Mouse (Mus musculus): ENCODE measurements around the gene Gba2. TPM values are rescaled to one million over a fixed set of nuclear protein-coding genes. Genes with fewer than 3 reads are reported as not detected.
A peak's percentile ranks its signal among the peaks of the same experiment; 100 is the strongest.
"Not testable (repeated sequence)": the region's sequence is repeated elsewhere in the genome, so short reads cannot be mapped to it uniquely, and the experiment has no call there.

Gene Gba2
- total RNA-seq (2022), result 10 to 100 TPM; 11.1 to 19.1 (median 15.7) TPM

- DNase-seq, result peak; percentile 88
Observed at GRCm38 (mm10) chr4:43578376-43579204, at the start of gene Gba2, which contains the start of gene Rgp1. TSS of gene Gba2 (minus strand) at chr4:43578873. TSS of gene Rgp1 (plus strand) at chr4:43578715.

- DNase-seq, result no peak
Observed at GRCm38 (mm10) chr4:43620146-43620778, 41.6 kb upstream of the Gba2 start.

DNA sequence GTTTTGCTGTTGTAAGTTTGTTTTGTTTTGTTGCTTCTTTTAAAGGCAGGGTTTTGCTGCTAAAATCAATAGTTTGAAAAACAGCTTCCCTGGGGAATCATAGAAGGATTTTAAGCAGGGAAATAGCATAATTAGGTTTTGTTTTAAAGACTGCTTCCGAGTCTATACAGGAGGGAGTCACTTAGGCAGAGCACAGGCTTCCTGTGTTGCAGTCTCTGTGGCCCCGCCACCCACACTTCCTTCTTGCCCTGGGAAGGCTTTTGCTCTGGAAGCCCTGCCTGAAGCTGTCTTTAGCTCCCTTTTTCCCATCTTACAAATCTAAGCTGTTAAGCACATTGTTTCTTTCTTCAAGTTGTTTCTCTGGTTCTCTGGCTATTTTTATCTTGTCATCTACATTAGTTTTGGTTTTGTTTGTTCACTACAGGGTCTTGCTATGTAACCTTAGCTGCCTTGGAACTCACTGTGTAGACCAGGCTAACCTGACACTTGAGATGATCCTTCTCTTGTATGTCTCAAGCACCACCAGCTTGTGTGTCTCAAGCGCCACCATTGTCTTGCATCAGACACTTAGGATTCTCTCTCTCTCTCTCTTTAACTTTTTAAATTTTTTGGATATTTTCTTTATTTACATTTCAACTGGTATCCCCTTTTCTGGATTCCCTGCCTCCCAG, 34.5 kb upstream of the Gba2 start:
- DNase-seq, result no peak

- DNase-seq, result no peak
Observed at GRCm38 (mm10) chr4:43612534-43612933, 33.9 kb upstream of the Gba2 start.

- DNase-seq, result no peak
Observed at GRCm38 (mm10) chr4:43604751-43605685, 26.3 kb upstream of the Gba2 start.

DNA sequence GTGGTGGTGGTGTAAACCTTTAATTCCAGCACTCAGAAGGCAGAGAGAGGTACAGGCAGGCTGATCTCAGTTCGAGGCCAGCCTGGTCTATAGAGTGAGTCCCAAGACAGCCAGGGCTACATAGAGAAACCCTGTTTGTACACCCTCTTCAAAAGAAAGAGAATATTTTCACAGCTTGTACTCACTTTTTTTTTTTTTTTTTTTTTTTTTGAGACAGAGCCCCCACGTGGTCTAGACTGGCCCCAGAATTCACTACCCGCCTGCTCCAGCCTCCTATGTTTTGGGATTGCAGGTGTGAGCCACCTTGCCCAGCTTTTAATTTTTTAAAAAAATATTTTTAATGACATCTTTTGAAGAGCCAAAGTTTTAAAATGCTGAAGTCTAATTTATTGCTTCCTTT, 25.4 kb upstream of the Gba2 start:
- DNase-seq, result no peak

- DNase-seq, result no peak
Observed at GRCm38 (mm10) chr4:43600195-43600934, 21.7 kb upstream of the Gba2 start.

DNA sequence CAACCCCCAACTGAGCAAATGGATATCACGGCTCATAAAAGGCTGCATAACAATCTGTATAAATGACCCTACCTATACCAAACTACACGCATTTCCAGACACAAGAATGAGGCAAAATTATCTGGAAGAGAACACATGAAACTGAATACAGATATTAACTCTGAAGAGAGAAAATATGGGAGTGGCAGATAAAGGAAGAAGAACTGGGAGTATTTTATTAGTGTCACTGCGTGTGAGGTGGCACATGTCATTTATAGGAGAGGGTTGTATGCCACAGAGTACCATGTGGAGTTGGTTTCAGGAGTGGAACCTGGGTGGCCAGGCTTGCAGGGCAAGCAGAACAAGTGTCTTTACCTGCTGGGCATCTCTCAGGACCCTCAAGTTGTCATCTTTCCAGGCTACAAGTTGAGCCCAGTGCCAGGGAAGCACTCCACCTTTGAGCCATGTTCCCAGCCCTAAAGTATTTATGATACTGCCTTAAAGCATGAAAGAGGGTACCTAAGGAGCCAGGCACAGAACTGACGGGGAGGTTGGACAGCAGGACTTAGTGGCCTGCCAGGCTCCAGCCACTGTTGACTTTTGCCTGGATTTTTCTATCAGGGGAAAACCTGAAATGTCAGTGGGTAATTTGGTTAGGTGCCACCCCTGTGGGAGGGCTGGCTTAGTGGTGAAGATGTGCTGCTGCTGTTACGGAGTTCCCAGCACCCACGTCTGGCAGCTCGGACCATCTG, 20.1 kb upstream of the Gba2 start:
- no peak for DNase-seq

DNA sequence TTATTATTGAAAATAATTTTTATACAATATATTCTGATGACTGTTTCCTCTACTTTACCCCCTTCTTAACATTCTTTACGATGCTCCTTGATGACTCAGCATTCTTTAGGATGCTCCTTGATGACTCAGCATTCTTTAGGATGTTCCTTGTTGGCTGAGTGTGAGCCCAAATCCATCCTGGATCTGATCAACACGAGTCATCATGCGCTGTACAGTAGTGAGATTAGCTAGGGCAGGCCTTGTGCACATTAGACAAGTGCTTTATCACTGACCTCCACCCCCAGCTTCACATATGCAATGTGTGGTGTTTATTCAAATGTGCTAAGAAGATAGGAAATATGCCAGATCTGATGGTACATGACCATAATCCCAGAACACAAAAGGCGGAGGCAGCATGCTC, 19.5 kb upstream of the Gba2 start:
- no peak for DNase-seq

- DNase-seq, result not testable (repeated sequence)
Observed at GRCm38 (mm10) chr4:43596597-43596996, 17.9 kb upstream of the Gba2 start.

- DNase-seq, result no peak
Observed at GRCm38 (mm10) chr4:43593453-43593852, 14.8 kb upstream of the Gba2 start.

DNA sequence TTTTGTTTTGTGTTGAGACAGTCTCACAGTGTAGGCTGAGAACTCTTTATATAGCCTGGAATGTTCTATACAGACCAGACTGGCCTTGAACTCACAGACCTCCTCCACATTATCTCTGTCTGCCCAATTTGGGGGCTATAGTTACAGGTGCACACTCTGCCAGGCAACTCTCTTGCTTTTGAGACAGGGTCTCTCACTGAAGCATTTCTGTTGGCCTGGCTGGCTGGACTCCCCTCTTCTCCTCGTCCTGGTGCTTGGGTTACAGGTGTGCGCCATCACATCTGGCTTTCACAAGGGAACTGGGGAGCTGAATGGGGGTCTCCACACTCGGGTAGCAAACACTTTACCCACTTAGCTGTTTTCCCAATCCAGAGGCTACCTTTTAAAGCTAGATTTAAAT, 13.3 kb upstream of the Gba2 start:
- no peak for DNase-seq

DNA sequence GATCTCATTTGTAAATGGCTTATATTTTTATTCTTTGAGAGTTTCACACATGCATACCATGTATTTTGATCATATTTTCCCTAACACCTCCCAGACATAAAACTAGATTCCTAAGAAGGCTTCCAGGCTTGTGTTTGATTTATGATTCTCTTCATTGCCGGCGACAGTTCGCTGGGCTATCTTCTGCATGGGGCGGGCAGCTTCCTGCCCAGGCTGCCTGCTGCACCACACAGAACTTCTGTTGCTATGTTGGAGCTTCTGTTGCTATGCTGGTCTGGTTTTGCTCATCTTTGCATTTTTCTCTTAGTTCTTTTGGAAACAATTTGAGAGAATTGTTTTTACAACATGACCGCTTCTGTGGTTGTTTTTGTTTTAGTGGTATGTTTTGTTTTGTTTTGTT, 12.9 kb upstream of the Gba2 start:
- DNase-seq, result no peak

- no peak for DNase-seq
Observed at GRCm38 (mm10) chr4:43587681-43588080, 9.0 kb upstream of the Gba2 start.

DNA sequence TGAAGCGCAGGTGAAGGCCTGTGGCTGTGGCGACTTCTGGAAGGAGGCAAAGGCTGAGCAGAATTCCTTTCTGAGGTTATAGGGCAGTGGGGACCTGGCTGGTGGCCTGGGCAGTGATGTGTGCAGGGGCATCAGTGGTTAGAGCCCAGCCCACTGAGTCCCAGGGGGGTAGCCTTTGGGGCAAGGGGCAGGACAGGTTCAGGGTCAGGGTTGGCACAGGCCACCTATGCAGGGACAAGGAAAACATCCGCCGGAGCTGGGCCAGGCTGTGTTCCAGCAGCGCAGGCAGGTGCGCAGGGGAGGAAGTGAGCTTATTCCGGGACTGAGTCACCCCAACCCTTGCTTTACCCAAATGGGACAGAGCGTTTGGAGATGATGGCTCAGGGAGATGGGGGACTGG, 7.7 kb upstream of the Gba2 start:
- DNase-seq, result no peak

- no peak for DNase-seq
Observed at GRCm38 (mm10) chr4:43585682-43586081, 7.0 kb upstream of the Gba2 start.

DNA sequence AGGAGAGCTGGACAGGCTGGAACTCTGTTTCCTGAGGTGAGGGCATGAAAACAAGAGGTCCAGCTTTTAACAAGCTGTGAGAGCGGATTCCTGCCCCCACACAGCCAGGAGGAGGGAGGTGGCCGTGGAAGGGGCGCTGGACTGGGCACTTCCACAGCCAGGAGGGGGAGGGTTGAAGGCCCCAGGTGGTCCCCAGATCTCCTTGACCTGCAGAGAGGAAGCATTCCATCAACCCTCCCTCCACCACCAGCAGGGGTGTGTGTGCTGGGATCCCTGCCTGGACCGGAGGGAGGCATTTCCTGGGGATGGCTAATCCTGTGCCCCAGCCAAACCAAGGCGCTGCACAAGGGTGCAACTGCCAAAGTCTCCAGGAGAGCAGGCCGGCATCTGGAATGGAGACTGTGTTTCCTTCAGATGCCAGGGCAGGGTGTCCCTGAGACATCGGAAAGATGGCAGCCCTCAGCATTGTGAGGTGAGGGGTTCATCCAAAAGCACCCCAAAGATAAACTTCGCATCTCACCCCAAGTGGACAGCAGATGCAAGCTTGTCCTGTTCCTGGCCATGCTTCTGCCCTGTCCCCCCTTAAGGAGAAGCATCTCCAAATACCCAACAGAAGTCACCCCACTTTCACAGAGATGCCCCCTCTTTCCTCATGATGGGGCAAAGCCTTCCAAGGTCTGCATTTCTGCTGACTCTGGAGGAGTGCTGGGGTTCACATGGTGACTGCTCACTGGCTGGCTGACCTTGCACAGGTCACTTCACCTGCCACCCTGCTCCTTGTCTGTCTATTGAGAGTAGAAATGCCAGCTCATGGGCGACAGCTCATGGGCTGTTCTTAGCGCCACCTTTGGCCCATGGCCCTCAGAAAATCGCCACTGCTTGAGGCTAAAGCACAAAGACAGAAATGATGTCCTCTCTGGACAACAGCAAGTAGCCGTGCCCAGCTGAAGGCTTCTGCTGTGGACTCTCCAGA, 6.1 kb upstream of the Gba2 start, which contains the start of gene Msmp:
Gene Msmp (minus strand): TSS at position 51 of the 973 bp plus-strand sequence.
- DNase-seq, result no peak

DNA sequence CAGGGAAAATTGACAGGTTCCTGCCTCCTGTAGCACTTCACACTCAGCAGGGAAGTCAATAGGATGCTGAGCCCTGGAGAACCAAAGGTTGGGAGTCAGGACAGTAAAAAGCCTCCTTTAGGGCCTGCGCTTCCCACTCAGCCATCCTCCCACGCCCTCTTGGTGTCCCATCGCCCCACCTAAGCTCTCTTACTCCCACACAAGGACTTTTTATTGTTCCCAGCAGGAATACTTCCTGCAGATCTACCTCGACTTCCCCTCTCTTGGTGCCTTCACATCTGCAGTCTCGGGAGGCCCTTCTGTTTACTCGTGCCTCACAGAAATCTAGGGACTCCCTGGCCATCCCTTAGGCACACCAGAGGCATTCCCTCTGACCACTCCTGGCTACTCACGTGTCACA, 4.7 kb upstream of the Gba2 start:
- no peak for DNase-seq

DNA sequence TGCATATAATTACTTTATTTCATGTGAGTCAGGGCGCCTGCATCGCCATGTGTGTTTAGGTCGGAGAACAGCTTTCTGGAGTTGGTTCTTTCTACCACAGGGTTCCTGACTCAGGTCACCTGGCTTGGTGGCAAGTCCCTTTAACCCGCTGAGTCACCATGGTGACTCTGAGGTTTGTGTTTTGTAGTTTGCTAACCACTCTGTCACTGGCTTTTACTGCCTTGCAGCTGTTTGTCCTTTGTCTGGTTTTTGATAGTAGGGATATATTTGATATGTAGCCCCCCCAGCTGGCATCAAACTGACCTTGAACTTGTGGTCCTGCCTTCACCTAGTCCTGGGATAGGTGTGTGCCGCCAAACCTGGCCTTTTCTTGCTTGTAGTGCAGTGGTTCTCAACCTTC, 3.6 kb upstream of the Gba2 start:
- DNase-seq, result no peak

GRCm38 (mm10) chr4:43581381-43581780, 2.7 kb upstream of the Gba2 start:
- no peak for DNase-seq

All from adrenal gland, adult 8-10 months (tissue).